Mouse (Mus musculus) heart, adult 8-10 months (tissue): ENCODE measurements around the gene Slc25a34. TPM values are rescaled to one million over a fixed set of nuclear protein-coding genes. Genes with fewer than 3 reads are reported as not detected.

Source experiments
- DNase-seq: peaks from one replicate; pipeline ENCODE4 v3.0.0; 2022; ENCODE audit warnings: low spot score
- total RNA-seq, 4 experiments: library from RNA; stranded (reverse); gene quantifications; 2 replicates each; pipeline ENCODE4 v1.2.4; 2022

Gene Slc25a34
- total RNA-seq, 4 experiments from 2014 or later, result 124 to 157 (median 144) TPM

- peak; percentile 89 for DNase-seq
These were observed 19.7 kb upstream of the Slc25a34 start for GRCm38 (mm10) chr4:141643118-141643855.

GRCm38 (mm10) chr4:141641961-141642811 lies 18.6 kb upstream of the Slc25a34 start:
- DNase-seq, result no peak

GRCm38 (mm10) chr4:141641353-141641771 lies 17.7 kb upstream of the Slc25a34 start:
- peak; percentile 79 for DNase-seq

- no peak for DNase-seq
These were observed 15.9 kb upstream of the Slc25a34 start for GRCm38 (mm10) chr4:141639474-141639873.

GRCm38 (mm10) chr4:141636693-141637092 lies 13.1 kb upstream of the Slc25a34 start:
- peak; percentile 60 for DNase-seq

- DNase-seq, result no peak
These were observed 12.4 kb upstream of the Slc25a34 start for GRCm38 (mm10) chr4:141635991-141636390.

- no peak for DNase-seq
These were observed 8.7 kb upstream of the Slc25a34 start for GRCm38 (mm10) chr4:141632111-141632873.

- DNase-seq, result no peak
These were observed 7.6 kb upstream of the Slc25a34 start for GRCm38 (mm10) chr4:141631250-141631649.

GRCm38 (mm10) chr4:141630021-141630420 lies 6.4 kb upstream of the Slc25a34 start:
- no peak for DNase-seq

- DNase-seq, result no peak
These were observed 5.0 kb upstream of the Slc25a34 start for GRCm38 (mm10) chr4:141628661-141629060.

GRCm38 (mm10) chr4:141627502-141627901 lies 3.9 kb upstream of the Slc25a34 start:
- no peak for DNase-seq

- no peak for DNase-seq
These were observed 2.3 kb upstream of the Slc25a34 start for GRCm38 (mm10) chr4:141625774-141626550.

- no peak for DNase-seq
These were observed 1.6 kb upstream of the Slc25a34 start for GRCm38 (mm10) chr4:141624983-141625773.

- no peak for DNase-seq
These were observed 513 bp upstream of the Slc25a34 start for GRCm38 (mm10) chr4:141624134-141624533.

- DNase-seq, result no peak
These were observed 584 bp downstream of the Slc25a34 start for GRCm38 (mm10) chr4:141623037-141623436.

- DNase-seq, result no peak
These were observed 1.0 kb downstream of the Slc25a34 start for GRCm38 (mm10) chr4:141622580-141622979.

- no peak for DNase-seq
These were observed 1.5 kb downstream of the Slc25a34 start for GRCm38 (mm10) chr4:141622091-141622490.

GRCm38 (mm10) chr4:141621297-141621696 lies 2.3 kb downstream of the Slc25a34 start:
- DNase-seq, result no peak

GRCm38 (mm10) chr4:141619299-141619883 lies 4.2 kb downstream of the Slc25a34 start:
- no peak for DNase-seq
